Mouse (Mus musculus) G1E-ER4 (cell line): Measurements from ENCODE around the gene Lrrc41. TPM values are rescaled to one million over a fixed set of nuclear protein-coding genes. Genes with fewer than 3 reads are reported as not detected.

ENCODE experiments used
- GATA1 ChIP-seq: IDR thresholded peaks from one replicate; pipeline ENCODE4 v1.8.0; 2012; ENCODE audit warnings: low read length, inconsistent platforms
- polyA plus RNA-seq: library from polyadenylated mRNA; stranded (reverse); fragments of >175 nt; gene quantifications from 2 replicates; pipeline ENCODE4 v1.2.3, GENCODE M21; 2012

The Lrrc41 gene
- polyA plus RNA-seq, 1 experiment, result 37.6 TPM

DNA sequence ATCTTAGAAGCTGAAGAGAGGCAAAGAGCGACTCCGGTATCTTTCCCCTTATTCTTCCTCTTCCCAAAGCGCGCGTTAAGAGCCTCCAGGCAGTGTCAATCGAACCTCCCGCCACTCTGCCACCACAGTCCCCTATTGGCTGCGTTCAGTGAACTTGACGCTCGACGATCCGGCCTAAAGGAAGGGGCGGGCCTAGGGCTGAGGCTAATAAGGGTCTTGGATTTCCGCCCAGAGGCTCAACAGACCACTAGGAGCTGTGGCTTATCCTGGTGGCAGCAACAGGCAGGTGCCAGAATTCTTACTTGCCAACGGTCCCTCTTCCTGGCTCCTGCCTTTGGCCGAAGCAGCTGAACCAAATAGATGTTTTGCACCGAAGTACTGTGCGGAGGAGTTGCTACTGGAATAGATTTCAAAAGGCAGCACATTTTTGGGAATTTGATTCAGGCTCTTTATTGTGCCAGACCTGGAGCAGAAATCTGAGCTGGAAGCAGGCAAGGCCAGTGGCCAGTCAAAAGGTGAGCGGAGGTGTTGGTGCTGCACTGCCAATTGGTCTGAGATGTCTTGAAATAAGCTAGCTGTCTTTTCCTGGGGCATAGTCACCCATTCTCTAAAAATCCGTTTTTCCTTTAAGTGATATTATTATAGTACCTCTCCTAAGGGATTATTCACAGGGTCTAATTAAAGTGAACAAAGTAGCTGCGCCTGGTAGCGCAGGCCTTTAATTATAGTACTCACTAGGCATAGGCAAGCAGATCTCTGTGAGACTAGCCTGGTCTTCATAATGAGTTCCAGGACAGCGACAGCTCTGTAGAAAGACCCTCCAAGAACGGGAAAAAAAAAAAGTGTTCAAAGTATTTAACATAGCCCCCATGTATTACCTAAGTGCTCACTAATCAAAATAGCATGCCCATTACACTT, 48.8 kb downstream of the Lrrc41 start, which contains the start of the genes Rad54l and Pomgnt1:
Gene Rad54l, minus strand, starts transcription at position 89 of the 918 bp plus-strand sequence.
Gene Pomgnt1, plus strand, starts transcription at position 239 of the 918 bp plus-strand sequence.
- no peak for TF ChIP-seq GATA1

GRCm38 (mm10) chr4:116125803-116126386, 50.8 kb downstream of the Lrrc41 start:
- TF ChIP-seq GATA1, result peak; percentile 93

- TF ChIP-seq GATA1, result no peak
Measured at GRCm38 (mm10) chr4:116127956-116128355, 52.9 kb downstream of the Lrrc41 start.

DNA sequence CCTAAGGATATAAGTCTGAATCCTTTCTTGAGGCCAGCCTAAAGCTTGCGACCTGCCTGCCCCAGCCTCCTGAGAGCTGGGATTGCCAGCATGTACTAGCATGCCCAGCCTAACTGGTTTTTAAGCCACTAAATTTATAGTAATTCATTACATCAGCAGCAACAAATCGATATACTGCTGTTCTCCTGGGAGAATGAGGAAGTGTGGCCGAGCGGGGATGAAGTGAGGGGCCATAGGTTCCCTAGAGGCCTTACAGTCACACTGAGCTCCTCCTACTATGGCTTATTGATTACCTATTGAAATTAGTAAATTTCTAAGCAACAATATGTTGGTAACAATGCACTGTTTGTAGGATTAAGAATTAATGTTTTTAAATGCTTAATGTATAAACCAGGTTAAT, 58.1 kb downstream of the Lrrc41 start:
- TF ChIP-seq GATA1, result no peak

GRCm38 (mm10) chr4:116134990-116135389, 59.9 kb downstream of the Lrrc41 start:
- TF ChIP-seq GATA1, result no peak

DNA sequence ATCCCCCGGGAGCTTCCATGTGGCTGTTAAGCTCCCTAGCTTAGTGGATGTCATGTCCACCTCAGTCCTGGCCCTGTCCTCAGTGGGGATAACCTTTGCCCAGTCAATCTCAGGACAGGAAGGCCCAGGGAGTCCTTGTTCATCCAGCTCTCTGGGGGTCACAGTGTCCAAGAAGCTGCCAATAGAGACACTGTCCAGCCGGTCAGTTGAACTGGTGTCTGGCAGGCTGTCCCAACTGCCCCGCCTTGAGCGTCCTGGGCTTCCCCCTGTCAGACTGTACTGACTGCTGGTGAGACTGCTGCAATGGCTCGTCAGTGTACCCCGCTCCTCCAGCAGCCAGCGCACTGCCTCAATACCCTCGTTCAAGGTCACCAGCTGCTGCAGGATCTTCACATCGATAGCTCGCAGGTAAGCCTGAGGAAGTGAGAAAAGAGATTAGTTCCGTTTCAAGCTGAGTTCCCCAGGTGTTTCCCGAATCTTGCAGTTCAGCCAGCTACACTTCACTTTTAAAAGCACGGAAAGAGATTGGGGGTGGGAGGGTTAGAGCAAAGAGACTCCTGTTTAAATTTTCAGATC, 62.4 kb downstream of the Lrrc41 start:
- TF ChIP-seq GATA1, result no peak

GRCm38 (mm10) chr4:116140801-116141574, 65.9 kb downstream of the Lrrc41 start:
- TF ChIP-seq GATA1, result no peak

DNA sequence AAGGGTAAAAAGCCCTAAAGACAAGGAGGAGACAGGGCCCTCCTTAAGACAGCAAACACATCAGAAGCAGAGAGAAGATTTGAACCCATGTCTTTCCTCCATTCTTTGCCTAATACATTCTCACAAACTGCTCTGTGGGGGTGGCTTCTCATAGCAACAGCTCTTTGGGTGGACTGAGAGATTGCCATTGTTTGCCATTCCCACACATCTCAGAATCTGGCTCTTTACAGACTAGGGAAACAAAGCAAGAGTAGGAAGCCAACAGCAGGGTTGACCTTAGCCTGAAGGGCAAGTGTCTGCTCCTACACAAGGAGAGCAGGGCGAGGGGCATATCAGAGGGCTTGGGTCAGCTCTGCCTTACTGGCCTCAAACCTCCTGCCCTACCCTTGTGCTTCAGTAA, 66.7 kb downstream of the Lrrc41 start:
- no peak for TF ChIP-seq GATA1

GRCm38 (mm10) chr4:116142269-116142668, 67.2 kb downstream of the Lrrc41 start:
- no peak for TF ChIP-seq GATA1

DNA sequence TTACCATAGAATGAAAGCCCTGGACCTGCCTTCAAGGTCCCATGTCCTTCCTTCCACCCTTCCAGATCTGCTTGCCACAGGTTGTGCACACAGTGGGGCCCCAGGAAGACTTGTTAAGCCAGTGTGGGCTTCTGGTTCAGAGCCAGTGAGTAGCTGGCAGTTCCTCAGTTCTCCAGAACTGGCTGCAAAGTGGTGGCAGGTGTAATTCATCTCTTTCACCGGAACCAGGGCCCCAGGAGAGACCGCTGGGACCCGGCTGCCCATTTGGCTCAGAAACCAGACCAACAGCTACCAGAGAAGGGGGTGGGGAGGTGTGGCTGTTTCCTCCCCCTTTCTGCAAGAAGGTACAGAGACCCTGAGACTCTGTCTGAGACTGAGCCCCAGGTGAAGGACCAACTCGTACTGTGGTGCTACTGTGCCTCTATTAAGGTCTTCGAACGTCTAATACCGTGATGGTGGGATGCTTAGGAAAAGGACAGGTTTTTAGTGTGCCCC, 68.3 kb downstream of the Lrrc41 start:
- no peak for TF ChIP-seq GATA1

DNA sequence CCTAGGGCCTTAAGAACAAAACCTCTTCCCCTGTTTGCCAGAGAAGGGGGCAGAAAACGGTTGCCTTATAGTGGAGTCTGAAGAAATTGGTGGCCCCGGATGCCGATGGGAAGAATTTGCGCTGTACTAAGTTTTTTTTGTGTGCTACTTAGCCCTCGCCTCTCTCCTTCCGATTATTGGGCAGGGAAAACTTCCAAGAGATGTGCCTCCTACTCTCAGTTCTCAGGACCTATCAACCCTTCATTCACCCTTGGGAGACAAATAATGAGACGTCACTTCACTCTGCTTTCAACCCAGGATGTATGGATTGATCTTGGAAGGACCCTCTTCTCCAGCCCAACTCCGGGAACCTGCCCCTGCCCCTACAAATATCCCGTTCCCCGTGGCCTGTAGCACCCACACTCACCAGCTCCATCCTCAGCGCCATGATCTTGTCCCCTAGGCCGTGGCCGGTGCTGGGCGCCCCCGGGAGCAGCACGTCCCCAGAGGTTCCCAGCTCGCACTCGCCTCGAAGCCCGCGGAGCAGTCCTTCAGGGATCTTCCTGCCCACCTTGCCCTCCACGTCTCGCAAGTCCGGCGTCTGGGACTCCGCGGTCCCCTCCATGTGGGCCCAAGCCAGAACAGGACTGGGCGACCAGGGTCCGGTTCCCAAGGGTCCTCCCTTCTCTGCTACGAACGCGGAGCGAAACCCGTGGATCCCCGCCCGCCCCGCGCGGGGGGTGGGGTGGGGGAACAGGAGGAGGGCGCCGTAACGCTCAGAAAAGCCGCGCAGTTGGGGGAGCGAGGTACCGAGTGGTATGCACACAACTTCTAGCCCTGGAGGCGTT, 69.0 kb downstream of the Lrrc41 start:
- TF ChIP-seq GATA1, result no peak

Other genes starting within 250 kb of the Lrrc41 start
- 9.2 and 15.7 TPM in 2 replicates for gene Mob3c, start 247.2 kb upstream of the Lrrc41 start, polyA plus RNA-seq
- gene Mknk1, start 236.1 kb upstream of the Lrrc41 start, polyA plus RNA-seq, result 35.7 and 36.6 TPM in 2 replicates
- not detected in 2 replicates for gene Kncn, start 190.9 kb upstream of the Lrrc41 start, polyA plus RNA-seq
- gene 6430628N08Rik, start 184.6 kb upstream of the Lrrc41 start, polyA plus RNA-seq, result not detected in 2 replicates
- gene Dmbx1, start 135.3 kb upstream of the Lrrc41 start, polyA plus RNA-seq, result not detected in 2 replicates
- not detected in 2 replicates for gene Faah, start 57.3 kb upstream of the Lrrc41 start, polyA plus RNA-seq
- 0.11 and 0.37 TPM in 2 replicates for gene Nsun4, start 21.4 kb upstream of the Lrrc41 start, polyA plus RNA-seq
- 18.6 and 22.9 TPM in 2 replicates for gene Uqcrh, start 198 bp upstream of the Lrrc41 start, polyA plus RNA-seq
- 2.0 and 2.4 TPM in 2 replicates for gene Rad54l, start 48.4 kb downstream of the Lrrc41 start, polyA plus RNA-seq
- gene Pomgnt1, start 48.6 kb downstream of the Lrrc41 start, polyA plus RNA-seq, result 12.0 and 12.6 TPM in 2 replicates
- gene Lurap1, start 76.1 kb downstream of the Lrrc41 start, polyA plus RNA-seq, result 0.01 TPM in 1 of 2 replicates, not detected in the other
- not detected in 2 replicates for gene Tspan1, start 92.3 kb downstream of the Lrrc41 start, polyA plus RNA-seq
- not detected in 2 replicates for gene 1700042G07Rik, start 98.1 kb downstream of the Lrrc41 start, polyA plus RNA-seq
- not detected in 2 replicates for gene Gm49337, start 98.1 kb downstream of the Lrrc41 start, polyA plus RNA-seq
- gene Pik3r3, start 146.3 kb downstream of the Lrrc41 start, polyA plus RNA-seq, result 6.5 and 7.2 TPM in 2 replicates